Mouse (Mus musculus): ENCODE measurements around the gene Ifrd1. TPM values are rescaled to one million over a fixed set of nuclear protein-coding genes. Genes with fewer than 3 reads are reported as not detected.
"Not testable (repeated sequence)": the region's sequence is repeated elsewhere in the genome, so short reads cannot be mapped to it uniquely, and the experiment has no call there.

Gene Ifrd1
- total RNA-seq, 1 experiment = 116 TPM

DNA sequence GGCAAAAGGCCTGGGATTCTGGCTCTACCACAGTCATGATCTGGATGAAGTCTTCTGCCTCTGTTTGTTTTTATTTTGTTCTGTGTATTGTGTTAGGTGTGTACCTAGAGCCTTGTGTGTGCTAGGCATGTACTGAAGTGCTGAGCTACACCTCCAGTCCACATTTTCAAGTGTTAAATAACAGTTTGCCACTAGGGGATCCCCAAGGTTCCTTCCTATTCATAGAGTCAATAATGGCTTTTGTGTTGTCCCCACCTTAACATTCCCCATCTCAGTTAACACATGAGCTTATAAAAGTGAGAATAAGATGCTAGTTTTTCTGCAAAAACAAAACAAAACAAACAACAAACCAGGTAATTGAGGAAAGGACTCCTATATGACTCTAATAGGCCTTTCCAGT, 7.7 kb upstream of the Ifrd1 start:
- DNase-seq (ENCODE audit: low read depth, low spot score) = no peak

DNA sequence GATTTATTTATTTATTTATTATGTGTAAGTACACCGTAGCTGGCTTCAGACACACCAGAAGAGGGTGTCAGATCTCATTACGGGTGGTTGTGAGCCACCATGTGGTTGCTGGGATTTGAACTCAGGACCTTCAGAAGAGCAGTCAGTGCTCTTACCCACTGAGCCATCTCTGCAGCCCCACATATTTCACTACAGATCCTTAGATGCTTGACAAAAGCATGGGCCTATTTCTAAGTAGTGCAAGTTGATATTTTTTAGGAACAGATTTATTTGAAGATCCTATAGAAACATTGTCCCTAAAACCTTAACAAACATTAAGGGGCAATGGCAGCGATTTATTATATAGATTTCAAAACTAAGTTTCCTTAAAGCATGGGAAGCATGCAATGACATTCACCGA, 7.0 kb upstream of the Ifrd1 start:
- not testable (repeated sequence) for DNase-seq (ENCODE audit: low read depth, low spot score); H3K4me1 ChIP-seq (ENCODE audit: control insufficient read depth in 2 of 2, insufficient read depth in 2 of 2, low read length in 2 of 2, poor library complexity in 1 of 2); H3K9ac ChIP-seq (ENCODE audit: insufficient read depth, low read depth, low read length, poor library complexity, severe bottlenecking); H3K4me3 ChIP-seq (ENCODE audit: insufficient read depth in 1 of 2, low read depth in 1 of 2, low read length in 2 of 2, poor library complexity in 1 of 2, severe bottlenecking in 1 of 2); H3K9me3 ChIP-seq (ENCODE audit: control insufficient read depth, insufficient read depth, low read depth, low read length); H3K27ac ChIP-seq (ENCODE audit: insufficient read depth, low read depth, low read length, poor library complexity, severe bottlenecking); H3K36me3 ChIP-seq (ENCODE audit: control insufficient read depth, insufficient read depth, low read length, poor library complexity, severe bottlenecking)
- in situ Hi-C loops (cut with MboI; ENCODE audit: low sequenced_read_pairs in 2 of 2, unreplicated experiment in 2 of 2) = loop anchor here (10.0 to 25.0 kb wide), 4 partner anchors 429 to 569 kb away; no protein-coding TSS in a partner anchor

More for the DNA sequence above, 7.7 kb upstream of the Ifrd1 start:
- no peak overlapping the region for H3K27ac ChIP-seq (ENCODE audit: insufficient read depth, low read depth, low read length, poor library complexity, severe bottlenecking)
- no peaks in the 10 kb centered on the region for H3K9me3 ChIP-seq (ENCODE audit: control insufficient read depth, insufficient read depth, low read depth, low read length)
- in situ Hi-C loops (cut with MboI; ENCODE audit: low sequenced_read_pairs in 2 of 2, unreplicated experiment in 2 of 2) = loop anchor here (10.0 to 25.0 kb wide), 4 partner anchors 429 to 569 kb away; no protein-coding TSS in a partner anchor
- H3K4me3 ChIP-seq (ENCODE audit: insufficient read depth in 1 of 2, low read depth in 1 of 2, low read length in 2 of 2, poor library complexity in 1 of 2, severe bottlenecking in 1 of 2) = no peak overlapping the region
- no peaks in the 10 kb centered on the region for H3K36me3 ChIP-seq (ENCODE audit: control insufficient read depth, insufficient read depth, low read length, poor library complexity, severe bottlenecking)
- TF ChIP-seq ZNF384 (IDR thresholded peaks at IDR 0.05; ENCODE audit: low read depth, low read length) (no peak), MAFK (IDR thresholded peaks at IDR 0.05; ENCODE audit: insufficient read depth, low read depth, low read length) (no peak), CHD2 (IDR thresholded peaks at IDR 0.05; ENCODE audit: low read depth, low read length) (no peak), HCFC1 (IDR thresholded peaks at IDR 0.05; ENCODE audit: borderline replicate concordance, insufficient read depth, low read length) (no peak), ZC3H11A (IDR thresholded peaks at IDR 0.05; ENCODE audit: borderline replicate concordance, low read depth, low read length) (no peak)
- no peak overlapping the region for H3K9ac ChIP-seq (ENCODE audit: insufficient read depth, low read depth, low read length, poor library complexity, severe bottlenecking)
- H3K4me1 ChIP-seq (ENCODE audit: control insufficient read depth in 2 of 2, insufficient read depth in 2 of 2, low read length in 2 of 2, poor library complexity in 1 of 2) = peaks cover 3 to 5% of the 10 kb centered on the region in 2 experiments; a peak in 3 of 4 replicates

DNA sequence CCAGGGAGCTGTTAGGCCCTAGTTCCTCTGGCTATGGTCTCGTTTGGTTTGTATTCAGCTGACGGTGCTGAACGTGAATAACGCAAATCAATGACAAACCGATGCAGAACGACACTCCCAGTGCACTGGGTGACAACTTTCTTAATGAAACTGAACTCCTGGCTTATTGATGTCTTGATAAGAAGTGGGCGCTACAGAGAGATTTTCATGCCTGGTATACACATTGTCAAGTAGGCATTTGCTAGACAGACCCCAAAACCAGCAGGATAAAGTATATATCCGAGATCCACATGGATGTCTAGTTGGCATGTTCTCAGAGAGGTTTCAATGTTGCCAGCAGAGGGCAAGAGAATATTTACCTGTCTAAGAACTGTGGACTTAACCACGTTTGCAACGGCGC, 6.4 kb upstream of the Ifrd1 start:
- Histone ChIP-seq H3K36me3 (ENCODE audit: control insufficient read depth, insufficient read depth, low read length, poor library complexity, severe bottlenecking) (no peaks in the 10 kb centered on the region), H3K4me3 (ENCODE audit: insufficient read depth in 1 of 2, low read depth in 1 of 2, low read length in 2 of 2, poor library complexity in 1 of 2, severe bottlenecking in 1 of 2) (no peak overlapping the region), H3K4me1 (ENCODE audit: control insufficient read depth in 2 of 2, insufficient read depth in 2 of 2, low read length in 2 of 2, poor library complexity in 1 of 2) (peaks cover 3 to 5% of the 10 kb centered on the region in 2 experiments; a peak in 3 of 4 replicates), H3K9me3 (ENCODE audit: control insufficient read depth, insufficient read depth, low read depth, low read length) (no peaks in the 10 kb centered on the region), H3K9ac (ENCODE audit: insufficient read depth, low read depth, low read length, poor library complexity, severe bottlenecking) (no peak overlapping the region), H3K27ac (ENCODE audit: insufficient read depth, low read depth, low read length, poor library complexity, severe bottlenecking) (no peak overlapping the region)
- in situ Hi-C loops (cut with MboI; ENCODE audit: low sequenced_read_pairs in 2 of 2, unreplicated experiment in 2 of 2) = loop anchor here (10.0 to 25.0 kb wide), 4 partner anchors 430 to 570 kb away; no protein-coding TSS in a partner anchor
- DNase-seq (ENCODE audit: low read depth, low spot score) = no peak
- TF ChIP-seq ZNF384 (IDR thresholded peaks at IDR 0.05; ENCODE audit: low read depth, low read length) = no peak

DNA sequence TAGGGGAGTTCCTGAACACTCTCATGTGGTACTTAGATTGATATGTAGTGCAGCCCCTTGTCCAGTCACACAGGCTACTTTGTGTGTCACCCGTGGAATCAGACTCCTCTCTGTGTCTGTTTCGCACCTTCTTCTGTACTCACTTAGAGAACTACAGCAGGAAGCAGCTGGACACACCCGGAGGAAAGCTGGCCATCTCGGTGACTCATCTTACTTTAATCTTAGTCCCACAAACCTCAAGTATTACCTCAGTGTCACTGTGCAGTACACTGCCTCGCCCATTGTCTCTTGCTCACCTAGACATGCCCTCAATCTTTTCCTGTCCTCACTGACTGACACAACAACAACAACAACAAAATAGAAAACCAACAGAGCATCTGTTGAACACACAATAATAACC, 4.9 kb upstream of the Ifrd1 start:
- in situ Hi-C loops (cut with MboI; ENCODE audit: low sequenced_read_pairs in 2 of 2, unreplicated experiment in 2 of 2) = loop anchor here (10.0 to 25.0 kb wide), 4 partner anchors 432 to 572 kb away; no protein-coding TSS in a partner anchor
- Histone ChIP-seq H3K9me3 (ENCODE audit: control insufficient read depth, insufficient read depth, low read depth, low read length) (no peaks in the 10 kb centered on the region), H3K27ac (ENCODE audit: insufficient read depth, low read depth, low read length, poor library complexity, severe bottlenecking) (no peak overlapping the region), H3K4me1 (ENCODE audit: control insufficient read depth in 2 of 2, insufficient read depth in 2 of 2, low read length in 2 of 2, poor library complexity in 1 of 2) (peaks cover under 1 to 3% of the 10 kb centered on the region in 2 experiments; a peak in 1 of 4 replicates), H3K36me3 (ENCODE audit: control insufficient read depth, insufficient read depth, low read length, poor library complexity, severe bottlenecking) (no peaks in the 10 kb centered on the region), H3K9ac (ENCODE audit: insufficient read depth, low read depth, low read length, poor library complexity, severe bottlenecking) (no peak overlapping the region), H3K4me3 (ENCODE audit: insufficient read depth in 1 of 2, low read depth in 1 of 2, low read length in 2 of 2, poor library complexity in 1 of 2, severe bottlenecking in 1 of 2) (no peak overlapping the region)
- DNase-seq (ENCODE audit: low read depth, low spot score) = no peak
- no peak for TF ChIP-seq MAFK (IDR thresholded peaks at IDR 0.05; ENCODE audit: insufficient read depth, low read depth, low read length)
- no peak for TF ChIP-seq ZC3H11A (IDR thresholded peaks at IDR 0.05; ENCODE audit: borderline replicate concordance, low read depth, low read length)
- no peak for TF ChIP-seq ZNF384 (IDR thresholded peaks at IDR 0.05; ENCODE audit: low read depth, low read length)
- TF ChIP-seq HCFC1 (IDR thresholded peaks at IDR 0.05; ENCODE audit: borderline replicate concordance, insufficient read depth, low read length) = no peak
- TF ChIP-seq CHD2 (IDR thresholded peaks at IDR 0.05; ENCODE audit: low read depth, low read length) = no peak

GRCm38 (mm10) chr12:40250256-40250655, 2.0 kb upstream of the Ifrd1 start:
- Histone ChIP-seq H3K4me1 (ENCODE audit: control insufficient read depth in 2 of 2, insufficient read depth in 2 of 2, low read length in 2 of 2, poor library complexity in 1 of 2) (peaks cover 6% of the 10 kb centered on the region in 2 experiments; a peak in 2 of 4 replicates), H3K9ac (ENCODE audit: insufficient read depth, low read depth, low read length, poor library complexity, severe bottlenecking) (no peak overlapping the region), H3K27ac (ENCODE audit: insufficient read depth, low read depth, low read length, poor library complexity, severe bottlenecking) (no peak overlapping the region), H3K9me3 (ENCODE audit: control insufficient read depth, insufficient read depth, low read depth, low read length) (no peaks in the 10 kb centered on the region), H3K4me3 (ENCODE audit: insufficient read depth in 1 of 2, low read depth in 1 of 2, low read length in 2 of 2, poor library complexity in 1 of 2, severe bottlenecking in 1 of 2) (no peak overlapping the region), H3K36me3 (ENCODE audit: control insufficient read depth, insufficient read depth, low read length, poor library complexity, severe bottlenecking) (no peaks in the 10 kb centered on the region)
- no peak for DNase-seq (ENCODE audit: low read depth, low spot score)
- no peak for TF ChIP-seq ZNF384 (IDR thresholded peaks at IDR 0.05; ENCODE audit: low read depth, low read length)
- TF ChIP-seq MAFK (IDR thresholded peaks at IDR 0.05; ENCODE audit: insufficient read depth, low read depth, low read length) = no peak
- no peak for TF ChIP-seq ZC3H11A (IDR thresholded peaks at IDR 0.05; ENCODE audit: borderline replicate concordance, low read depth, low read length)
- TF ChIP-seq CHD2 (IDR thresholded peaks at IDR 0.05; ENCODE audit: low read depth, low read length) = no peak
- no peak for TF ChIP-seq HCFC1 (IDR thresholded peaks at IDR 0.05; ENCODE audit: borderline replicate concordance, insufficient read depth, low read length)
- in situ Hi-C loops (cut with MboI; ENCODE audit: low sequenced_read_pairs in 2 of 2, unreplicated experiment in 2 of 2) = loop anchor here (10.0 to 25.0 kb wide), 4 partner anchors 435 to 575 kb away; no protein-coding TSS in a partner anchor

Measured in ES-E14 (cell line).